Mouse (Mus musculus) ovary, postnatal 10 days (tissue): Measurements from ENCODE around the gene Crlf1.

Source experiments
- DNase-seq: peaks from one replicate; pipeline ENCODE4 v3.0.0; 2022; ENCODE audit warnings: low spot score

Gene Crlf1

GRCm38 (mm10) chr8:70522592-70523403 lies 29.8 kb downstream of the Crlf1 start:
- DNase-seq = peak; percentile 77

GRCm38 (mm10) chr8:70527111-70527511 lies 34.2 kb downstream of the Crlf1 start:
- no peak for DNase-seq

GRCm38 (mm10) chr8:70527512-70528181 lies 34.7 kb downstream of the Crlf1 start, which contains the start of the genes Fkbp8 and Kxd1:
Fkbp8 (plus strand) TSS chr8:70527724.
Kxd1 (minus strand) TSS chr8:70527956.
- DNase-seq = peak; percentile 100

- DNase-seq = no peak
Measured at GRCm38 (mm10) chr8:70528182-70528797, 35.3 kb downstream of the Crlf1 start.

- DNase-seq = no peak
Measured at GRCm38 (mm10) chr8:70529299-70529698, 36.3 kb downstream of the Crlf1 start.

- DNase-seq = no peak
Measured at GRCm38 (mm10) chr8:70529741-70530161, 36.8 kb downstream of the Crlf1 start.

GRCm38 (mm10) chr8:70530314-70530713 lies 37.4 kb downstream of the Crlf1 start:
- no peak for DNase-seq

- no peak for DNase-seq
Measured at GRCm38 (mm10) chr8:70534281-70534680, 41.3 kb downstream of the Crlf1 start.

- no peak for DNase-seq
Measured at GRCm38 (mm10) chr8:70535221-70535620, 42.3 kb downstream of the Crlf1 start.

GRCm38 (mm10) chr8:70535701-70536100 lies 42.7 kb downstream of the Crlf1 start:
- DNase-seq = no peak

GRCm38 (mm10) chr8:70538024-70538579 lies 45.1 kb downstream of the Crlf1 start:
- peak; percentile 27 for DNase-seq

- DNase-seq = peak; percentile 93
Measured at GRCm38 (mm10) chr8:70538633-70539076, 45.7 kb downstream of the Crlf1 start.

GRCm38 (mm10) chr8:70539077-70539813 lies 46.3 kb downstream of the Crlf1 start, which contains the start of gene Ell:
Ell (plus strand) TSS chr8:70539457.
- peak; percentile 99 for DNase-seq

- DNase-seq = no peak
Measured at GRCm38 (mm10) chr8:70540013-70540506, 47.1 kb downstream of the Crlf1 start.

GRCm38 (mm10) chr8:70540507-70541071 lies 47.6 kb downstream of the Crlf1 start:
- no peak for DNase-seq

GRCm38 (mm10) chr8:70541081-70541480 lies 48.1 kb downstream of the Crlf1 start:
- DNase-seq = no peak

GRCm38 (mm10) chr8:70544200-70544687 lies 51.3 kb downstream of the Crlf1 start:
- no peak for DNase-seq

GRCm38 (mm10) chr8:70546412-70546811 lies 53.5 kb downstream of the Crlf1 start:
- DNase-seq = no peak

GRCm38 (mm10) chr8:70547762-70548161 lies 54.8 kb downstream of the Crlf1 start:
- no peak for DNase-seq

- no peak for DNase-seq
Measured at GRCm38 (mm10) chr8:70549412-70550184, 56.6 kb downstream of the Crlf1 start.
